Mouse (Mus musculus): ENCODE measurements around the gene Asphd2. TPM values are rescaled to one million over a fixed set of nuclear protein-coding genes. Genes with fewer than 3 reads are reported as not detected.

The Asphd2 gene
- polyA plus RNA-seq, 1 experiment = 0.67 TPM

- Histone ChIP-seq H3K4me1 (replicated peaks; ENCODE audit: control insufficient read depth, insufficient read depth, low read length) (peaks cover 32% of the 10 kb centered on the region), H3K36me3 (ENCODE audit: control insufficient read depth, insufficient read depth, low read length) (no peaks in the 10 kb centered on the region), H3K27ac (ENCODE audit: control insufficient read depth, insufficient read depth, low read length) (no peak overlapping the region), H3K27me3 (ENCODE audit: control insufficient read depth, insufficient read depth, low read length) (no peaks in the 10 kb centered on the region), H3K4me3 (ENCODE audit: control insufficient read depth, insufficient read depth, low read length) (no peak overlapping the region)
- DNase-seq = no peak
- 92% methylated on average over 7 of the region's 7 CpGs for WGBS
- TF ChIP-seq POLR2A (IDR thresholded peaks at IDR 0.05; ENCODE audit: control insufficient read depth, extremely low read depth, insufficient read depth, low read length, poor library complexity) = no peak
- TF ChIP-seq CTCF (IDR thresholded peaks at IDR 0.05; ENCODE audit: borderline replicate concordance, control insufficient read depth, extremely low read depth, insufficient read depth, low read length, poor library complexity) = no peak
These were observed 22.7 kb downstream of the Asphd2 start for GRCm38 (mm10) chr5:112371933-112372332.

GRCm38 (mm10) chr5:112370236-112370813 lies 24.3 kb downstream of the Asphd2 start:
- TF ChIP-seq POLR2A (IDR thresholded peaks at IDR 0.05; ENCODE audit: control insufficient read depth, extremely low read depth, insufficient read depth, low read length, poor library complexity) (no peak), CTCF (IDR thresholded peaks at IDR 0.05; ENCODE audit: borderline replicate concordance, control insufficient read depth, extremely low read depth, insufficient read depth, low read length, poor library complexity) (no peak)
- Histone ChIP-seq H3K36me3 (ENCODE audit: control insufficient read depth, insufficient read depth, low read length) (no peaks in the 10 kb centered on the region), H3K27ac (ENCODE audit: control insufficient read depth, insufficient read depth, low read length) (no peak overlapping the region), H3K4me3 (ENCODE audit: control insufficient read depth, insufficient read depth, low read length) (no peak overlapping the region), H3K27me3 (ENCODE audit: control insufficient read depth, insufficient read depth, low read length) (no peaks in the 10 kb centered on the region), H3K4me1 (replicated peaks; ENCODE audit: control insufficient read depth, insufficient read depth, low read length) (peaks cover 24% of the 10 kb centered on the region)
- no peak for DNase-seq
- 98% methylated on average over 12 of the region's 12 CpGs for WGBS

GRCm38 (mm10) chr5:112369326-112369725 lies 25.3 kb downstream of the Asphd2 start:
- 23% methylated on average over 13 of the region's 13 CpGs for WGBS
- peaks cover 24% of the 10 kb centered on the region for H3K4me1 ChIP-seq (replicated peaks; ENCODE audit: control insufficient read depth, insufficient read depth, low read length)
- no peak overlapping the region for H3K4me3 ChIP-seq (ENCODE audit: control insufficient read depth, insufficient read depth, low read length)
- no peaks in the 10 kb centered on the region for H3K27me3 ChIP-seq (ENCODE audit: control insufficient read depth, insufficient read depth, low read length)
- no peak for TF ChIP-seq POLR2A (IDR thresholded peaks at IDR 0.05; ENCODE audit: control insufficient read depth, extremely low read depth, insufficient read depth, low read length, poor library complexity)
- no peak for TF ChIP-seq CTCF (IDR thresholded peaks at IDR 0.05; ENCODE audit: borderline replicate concordance, control insufficient read depth, extremely low read depth, insufficient read depth, low read length, poor library complexity)
- peak overlapping the region; percentile 44; the same call in 1 of the 2 replicates for H3K27ac ChIP-seq (ENCODE audit: control insufficient read depth, insufficient read depth, low read length)
- H3K36me3 ChIP-seq (ENCODE audit: control insufficient read depth, insufficient read depth, low read length) = no peaks in the 10 kb centered on the region
- DNase-seq = peak; percentile 19

GRCm38 (mm10) chr5:112368666-112369065 lies 26.0 kb downstream of the Asphd2 start:
- DNase-seq = peak; percentile 24
- Histone ChIP-seq H3K27ac (ENCODE audit: control insufficient read depth, insufficient read depth, low read length) (no peak overlapping the region), H3K4me3 (ENCODE audit: control insufficient read depth, insufficient read depth, low read length) (no peak overlapping the region), H3K4me1 (replicated peaks; ENCODE audit: control insufficient read depth, insufficient read depth, low read length) (peaks cover 24% of the 10 kb centered on the region), H3K36me3 (ENCODE audit: control insufficient read depth, insufficient read depth, low read length) (no peaks in the 10 kb centered on the region), H3K27me3 (ENCODE audit: control insufficient read depth, insufficient read depth, low read length) (no peaks in the 10 kb centered on the region)
- TF ChIP-seq CTCF (IDR thresholded peaks at IDR 0.05; ENCODE audit: borderline replicate concordance, control insufficient read depth, extremely low read depth, insufficient read depth, low read length, poor library complexity) (no peak), POLR2A (IDR thresholded peaks at IDR 0.05; ENCODE audit: control insufficient read depth, extremely low read depth, insufficient read depth, low read length, poor library complexity) (no peak)
- 29% methylated on average over 10 of the region's 10 CpGs for WGBS

- no peak overlapping the region for H3K4me3 ChIP-seq (ENCODE audit: control insufficient read depth, insufficient read depth, low read length)
- DNase-seq = no peak
- peaks cover 24% of the 10 kb centered on the region for H3K4me1 ChIP-seq (replicated peaks; ENCODE audit: control insufficient read depth, insufficient read depth, low read length)
- TF ChIP-seq CTCF (IDR thresholded peaks at IDR 0.05; ENCODE audit: borderline replicate concordance, control insufficient read depth, extremely low read depth, insufficient read depth, low read length, poor library complexity) = no peak
- no peak for TF ChIP-seq POLR2A (IDR thresholded peaks at IDR 0.05; ENCODE audit: control insufficient read depth, extremely low read depth, insufficient read depth, low read length, poor library complexity)
- H3K27ac ChIP-seq (ENCODE audit: control insufficient read depth, insufficient read depth, low read length) = no peak overlapping the region
- no peaks in the 10 kb centered on the region for H3K27me3 ChIP-seq (ENCODE audit: control insufficient read depth, insufficient read depth, low read length)
- no peaks in the 10 kb centered on the region for H3K36me3 ChIP-seq (ENCODE audit: control insufficient read depth, insufficient read depth, low read length)
- 30% methylated on average over 12 of the region's 12 CpGs for WGBS
These were observed 26.7 kb downstream of the Asphd2 start for GRCm38 (mm10) chr5:112367929-112368328.

- no peak overlapping the region for H3K4me3 ChIP-seq (ENCODE audit: control insufficient read depth, insufficient read depth, low read length)
- 83% methylated on average over 4 of the region's 4 CpGs for WGBS
- no peaks in the 10 kb centered on the region for H3K27me3 ChIP-seq (ENCODE audit: control insufficient read depth, insufficient read depth, low read length)
- no peak for DNase-seq
- H3K27ac ChIP-seq (ENCODE audit: control insufficient read depth, insufficient read depth, low read length) = no peak overlapping the region
- TF ChIP-seq CTCF (IDR thresholded peaks at IDR 0.05; ENCODE audit: borderline replicate concordance, control insufficient read depth, extremely low read depth, insufficient read depth, low read length, poor library complexity) (no peak), POLR2A (IDR thresholded peaks at IDR 0.05; ENCODE audit: control insufficient read depth, extremely low read depth, insufficient read depth, low read length, poor library complexity) (no peak)
- peaks cover 24% of the 10 kb centered on the region for H3K4me1 ChIP-seq (replicated peaks; ENCODE audit: control insufficient read depth, insufficient read depth, low read length)
- no peaks in the 10 kb centered on the region for H3K36me3 ChIP-seq (ENCODE audit: control insufficient read depth, insufficient read depth, low read length)
These were observed 27.3 kb downstream of the Asphd2 start for GRCm38 (mm10) chr5:112367338-112367737.

- Histone ChIP-seq H3K4me1 (replicated peaks; ENCODE audit: control insufficient read depth, insufficient read depth, low read length) (peaks cover 24% of the 10 kb centered on the region), H3K4me3 (ENCODE audit: control insufficient read depth, insufficient read depth, low read length) (no peak overlapping the region)
- TF ChIP-seq POLR2A (IDR thresholded peaks at IDR 0.05; ENCODE audit: control insufficient read depth, extremely low read depth, insufficient read depth, low read length, poor library complexity) (no peak), CTCF (IDR thresholded peaks at IDR 0.05; ENCODE audit: borderline replicate concordance, control insufficient read depth, extremely low read depth, insufficient read depth, low read length, poor library complexity) (no peak)
These were observed 27.8 kb downstream of the Asphd2 start for GRCm38 (mm10) chr5:112366879-112367278.

More at GRCm38 (mm10) chr5:112366879-112367278, 27.8 kb downstream of the Asphd2 start:
- H3K27me3 ChIP-seq (ENCODE audit: control insufficient read depth, insufficient read depth, low read length) = no peaks in the 10 kb centered on the region
- H3K36me3 ChIP-seq (ENCODE audit: control insufficient read depth, insufficient read depth, low read length) = no peaks in the 10 kb centered on the region
- H3K27ac ChIP-seq (ENCODE audit: control insufficient read depth, insufficient read depth, low read length) = no peak overlapping the region
- 97% methylated on average over 6 of the region's 6 CpGs for WGBS
- no peak for DNase-seq

All from thymus, adult 2 months (tissue).